Mouse (Mus musculus): ENCODE data around the gene Ints6. TPM values are rescaled to one million over a fixed set of nuclear protein-coding genes. Genes with fewer than 3 reads are reported as not detected.
A peak's percentile ranks its signal among the peaks of the same experiment; 100 is the strongest.

Ints6 gene
- polyA plus RNA-seq, 1 experiment = 39.1 TPM

- Histone ChIP-seq H3K4me1 (ENCODE audit: control insufficient read depth, insufficient read depth, low read length) (no peaks in the 10 kb centered on the region), H3K27ac (ENCODE audit: insufficient read depth, low read length) (no peak overlapping the region), H3K4me3 (ENCODE audit: insufficient read depth, low read length) (no peak overlapping the region)
- TF ChIP-seq POLR2A (IDR thresholded peaks at IDR 0.05; ENCODE audit: low read depth, low read length) (no peak), CTCF (IDR thresholded peaks at IDR 0.05; ENCODE audit: borderline replicate concordance, insufficient read depth, low read length) (no peak)
Observed at GRCm38 (mm10) chr14:62780520-62781316, 19.7 kb upstream of the Ints6 start.

- TF ChIP-seq POLR2A (IDR thresholded peaks at IDR 0.05; ENCODE audit: low read depth, low read length) (no peak), CTCF (IDR thresholded peaks at IDR 0.05; ENCODE audit: borderline replicate concordance, insufficient read depth, low read length) (no peak)
- Histone ChIP-seq H3K4me1 (ENCODE audit: control insufficient read depth, insufficient read depth, low read length) (no peaks in the 10 kb centered on the region), H3K4me3 (ENCODE audit: insufficient read depth, low read length) (no peak overlapping the region), H3K27ac (ENCODE audit: insufficient read depth, low read length) (no peak overlapping the region)
Observed at GRCm38 (mm10) chr14:62778095-62778494, 17.1 kb upstream of the Ints6 start.

- no peak for TF ChIP-seq CTCF (IDR thresholded peaks at IDR 0.05; ENCODE audit: borderline replicate concordance, insufficient read depth, low read length)
- TF ChIP-seq POLR2A (IDR thresholded peaks at IDR 0.05; ENCODE audit: low read depth, low read length) = no peak
- Histone ChIP-seq H3K4me1 (ENCODE audit: control insufficient read depth, insufficient read depth, low read length) (no peaks in the 10 kb centered on the region), H3K27ac (ENCODE audit: insufficient read depth, low read length) (no peak overlapping the region), H3K4me3 (ENCODE audit: insufficient read depth, low read length) (no peak overlapping the region)
Observed at GRCm38 (mm10) chr14:62775034-62775433, 14.1 kb upstream of the Ints6 start.

- no peak for TF ChIP-seq CTCF (IDR thresholded peaks at IDR 0.05; ENCODE audit: borderline replicate concordance, insufficient read depth, low read length)
- no peak for TF ChIP-seq POLR2A (IDR thresholded peaks at IDR 0.05; ENCODE audit: low read depth, low read length)
- Histone ChIP-seq H3K4me3 (ENCODE audit: insufficient read depth, low read length) (no peak overlapping the region), H3K4me1 (ENCODE audit: control insufficient read depth, insufficient read depth, low read length) (no peaks in the 10 kb centered on the region), H3K27ac (ENCODE audit: insufficient read depth, low read length) (no peak overlapping the region)
Observed at GRCm38 (mm10) chr14:62774246-62774645, 13.3 kb upstream of the Ints6 start.

- H3K4me3 ChIP-seq (ENCODE audit: insufficient read depth, low read length) = no peak overlapping the region
- TF ChIP-seq POLR2A (IDR thresholded peaks at IDR 0.05; ENCODE audit: low read depth, low read length) = no peak
- TF ChIP-seq CTCF (IDR thresholded peaks at IDR 0.05; ENCODE audit: borderline replicate concordance, insufficient read depth, low read length) = no peak
- no peak overlapping the region for H3K27ac ChIP-seq (ENCODE audit: insufficient read depth, low read length)
- no peaks in the 10 kb centered on the region for H3K4me1 ChIP-seq (ENCODE audit: control insufficient read depth, insufficient read depth, low read length)
Observed at GRCm38 (mm10) chr14:62773766-62774165, 12.8 kb upstream of the Ints6 start.

GRCm38 (mm10) chr14:62765398-62765797 is 4.4 kb upstream of the Ints6 start:
- Histone ChIP-seq H3K27ac (ENCODE audit: insufficient read depth, low read length) (no peak overlapping the region), H3K4me1 (ENCODE audit: control insufficient read depth, insufficient read depth, low read length) (no peaks in the 10 kb centered on the region), H3K4me3 (ENCODE audit: insufficient read depth, low read length) (no peak overlapping the region)
- TF ChIP-seq POLR2A (IDR thresholded peaks at IDR 0.05; ENCODE audit: low read depth, low read length) (no peak), CTCF (IDR thresholded peaks at IDR 0.05; ENCODE audit: borderline replicate concordance, insufficient read depth, low read length) (no peak)

- no peaks in the 10 kb centered on the region for H3K4me1 ChIP-seq (ENCODE audit: control insufficient read depth, insufficient read depth, low read length)
- no peak for TF ChIP-seq CTCF (IDR thresholded peaks at IDR 0.05; ENCODE audit: borderline replicate concordance, insufficient read depth, low read length)
- TF ChIP-seq POLR2A (IDR thresholded peaks at IDR 0.05; ENCODE audit: low read depth, low read length) = no peak
Observed at GRCm38 (mm10) chr14:62764371-62764770, 3.4 kb upstream of the Ints6 start.

GRCm38 (mm10) chr14:62761943-62762342 is 974 bp upstream of the Ints6 start:
- H3K4me1 ChIP-seq (ENCODE audit: control insufficient read depth, insufficient read depth, low read length) = no peaks in the 10 kb centered on the region
- no peak for TF ChIP-seq POLR2A (IDR thresholded peaks at IDR 0.05; ENCODE audit: low read depth, low read length)
- no peak for TF ChIP-seq CTCF (IDR thresholded peaks at IDR 0.05; ENCODE audit: borderline replicate concordance, insufficient read depth, low read length)
- peak overlapping the region; percentile 96 for H3K4me3 ChIP-seq (ENCODE audit: insufficient read depth, low read length)
- peak overlapping the region; percentile 95 for H3K27ac ChIP-seq (ENCODE audit: insufficient read depth, low read length)

More at GRCm38 (mm10) chr14:62764371-62764770, 3.4 kb upstream of the Ints6 start:
- Histone ChIP-seq H3K4me3 (ENCODE audit: insufficient read depth, low read length) (no peak overlapping the region), H3K27ac (ENCODE audit: insufficient read depth, low read length) (no peak overlapping the region)

- peak overlapping the region; percentile 79 for H3K4me3 ChIP-seq (ENCODE audit: insufficient read depth, low read length)
- peak overlapping the region; percentile 68 for H3K27ac ChIP-seq (ENCODE audit: insufficient read depth, low read length)
- H3K4me1 ChIP-seq (ENCODE audit: control insufficient read depth, insufficient read depth, low read length) = no peaks in the 10 kb centered on the region
- TF ChIP-seq POLR2A (IDR thresholded peaks at IDR 0.05; ENCODE audit: low read depth, low read length) (peak; percentile 55; the same call in 1 of the 2 replicates), CTCF (IDR thresholded peaks at IDR 0.05; ENCODE audit: borderline replicate concordance, insufficient read depth, low read length) (no peak)
Observed at GRCm38 (mm10) chr14:62760321-62761035, 491 bp downstream of the Ints6 start.

Data from embryonic fibroblast, embryonic 13.5 days (primary cell).